Comparison of ENCODE assay signal across 25 mouse cellular contexts in genomic region chr6:135268392-135268791, GRCm38 (mm10). TPM values are rescaled to one million over a fixed set of nuclear protein-coding genes. Genes with fewer than 3 reads are reported as not detected.
"Had no signal": no experiment of that assay in that cellular context is flagged by ENCODE, and none has a peak within 500 bp of the region (broad histone marks: within the 10 kb centered on the region; RNA-seq: fewer than 3 reads in every experiment).

No protein-coding gene starts in this region.

- H3K27me3 ChIP-seq: liver, embryonic 15.5 days; midbrain, embryonic 12.5 days; midbrain, embryonic 15.5 days; neural tube, embryonic 12.5 days; neural tube, embryonic 15.5 days had no signal

- H3K4me1 ChIP-seq: liver, embryonic 12.5 days; liver, embryonic 15.5 days; neural tube, embryonic 12.5 days had no signal

- H3K27ac ChIP-seq: liver, embryonic 12.5 days; liver, embryonic 15.5 days; macrophage; midbrain, embryonic 12.5 days; midbrain, embryonic 15.5 days; neural tube, embryonic 12.5 days; neural tube, embryonic 15.5 days; stomach, postnatal 0 days had no signal

- H3K9ac ChIP-seq: liver, embryonic 12.5 days; liver, embryonic 15.5 days; midbrain, embryonic 12.5 days; midbrain, embryonic 15.5 days; neural tube, embryonic 12.5 days; neural tube, embryonic 15.5 days had no signal

- H3K9me3 ChIP-seq: liver, embryonic 15.5 days; midbrain, embryonic 15.5 days; neural tube, embryonic 12.5 days; neural tube, embryonic 15.5 days had no signal

- DNase-seq: kidney, adult 9 months; kidney, postnatal 14 days; kidney, postnatal 4 days; left cerebral cortex, postnatal 4 days; lung, adult 18-20 months; right cerebral cortex, adult 18-20 months; right cerebral cortex, postnatal 14 days; right cerebral cortex, postnatal 4 days; thymus, adult 2 months; thymus, postnatal 14 days; thymus, postnatal 4 days had no signal

- H3K36me3 ChIP-seq: liver, embryonic 12.5 days; liver, embryonic 15.5 days; midbrain, embryonic 12.5 days; midbrain, embryonic 15.5 days; neural tube, embryonic 12.5 days; neural tube, embryonic 15.5 days had no signal

- ATAC-seq: liver, embryonic 12.5 days; lung, postnatal 0 days; midbrain, embryonic 15.5 days had no signal

- H3K4me2 ChIP-seq: liver, embryonic 12.5 days; liver, embryonic 15.5 days; midbrain, embryonic 12.5 days; midbrain, embryonic 15.5 days; neural tube, embryonic 12.5 days; neural tube, embryonic 15.5 days had no signal

- H3K4me3 ChIP-seq: liver, embryonic 12.5 days; liver, embryonic 15.5 days; midbrain, embryonic 12.5 days; midbrain, embryonic 15.5 days; neural tube, embryonic 12.5 days; neural tube, embryonic 15.5 days had no signal

RNA-seq across cellular contexts. Expression of gene Gsg1, which starts 14.2 kb away (rescaled TPM):
- total RNA-seq: layer of hippocampus, adult 18-20 months; left cerebral cortex, adult 8-10 months; left cerebral cortex, postnatal 14 days; left cerebral cortex, postnatal 4 days had no signal
- polyA plus RNA-seq: midbrain, embryonic 15.5 days had no signal

RNA-seq across cellular contexts. Expression of gene Pbp2, which starts 41.8 kb away (rescaled TPM):
- total RNA-seq: layer of hippocampus, adult 18-20 months; left cerebral cortex, postnatal 4 days; megakaryocyte, adult 5-6 weeks had no signal
- polyA plus RNA-seq: liver, embryonic 12.5 days; liver, embryonic 15.5 days; macrophage; midbrain, embryonic 12.5 days; midbrain, embryonic 15.5 days; neural tube, embryonic 15.5 days; stomach, embryonic 14.5 days; thymus, adult 2 months had no signal
